In the genomic region with DNA sequence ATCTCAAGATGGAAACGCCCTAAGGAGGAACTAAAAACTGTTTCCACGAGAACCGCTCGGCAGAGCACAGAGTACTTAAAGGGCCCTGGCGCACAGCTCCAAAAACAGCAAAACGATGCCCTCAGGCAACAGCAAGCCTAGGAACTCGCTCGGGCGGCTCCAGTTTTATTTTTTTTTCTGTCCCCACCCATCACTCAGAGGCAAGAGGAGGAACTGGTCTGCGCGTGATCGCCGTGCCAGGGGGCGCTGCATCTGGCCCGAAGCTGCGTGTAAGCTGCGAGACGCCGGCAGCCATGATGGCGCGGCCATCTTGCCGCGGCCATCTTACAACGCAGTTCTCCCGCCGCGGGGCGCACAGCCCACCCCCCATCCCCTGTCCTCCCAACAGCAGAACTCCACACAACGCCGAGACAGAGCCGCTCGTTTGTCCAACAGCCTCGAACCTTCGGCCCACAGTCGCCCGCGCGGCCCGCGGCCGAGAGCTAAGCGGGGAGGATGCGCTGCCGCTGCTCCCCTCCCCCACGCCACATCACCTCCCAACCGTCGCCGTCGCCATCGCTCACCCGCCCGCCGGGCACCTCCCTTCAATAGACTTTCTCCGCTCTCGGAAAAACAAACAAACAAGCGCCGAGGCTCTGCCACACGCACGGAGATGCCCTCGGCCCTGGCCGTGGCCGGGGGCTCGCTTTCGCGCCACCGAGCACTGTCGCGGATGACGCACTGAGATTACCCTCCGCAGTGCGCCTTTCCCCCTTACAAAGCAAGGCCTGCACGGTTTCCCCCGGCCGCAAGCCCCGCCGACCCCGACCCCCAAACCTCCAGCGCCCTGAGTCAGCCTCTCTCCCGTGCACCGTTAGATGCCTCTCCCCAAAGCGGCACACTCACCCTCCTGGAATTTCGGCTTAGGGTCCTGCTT, we compare ENCODE assay signal across 8 mouse cellular contexts. TPM values are rescaled to one million over a fixed set of nuclear protein-coding genes. Genes with fewer than 3 reads are reported as not detected.
DNase-seq lines count a peak whose midpoint lies in the region; ATAC-seq and TF ChIP-seq lines count a peak whose summit lies in the region.

No protein-coding gene starts in this region.

- intact Hi-C loops in heart, postnatal 36 days (cut with DNase I): loop anchor here (10.0 kb wide), 1 partner anchor 409 kb away; a partner anchor contains a TSS

- peak overlapping the region; percentile 70 to 99 for H3K4me3 ChIP-seq in ES-E14 (ENCODE audit: insufficient read depth in 1 of 2, low read depth in 1 of 2, low read length in 2 of 2, poor library complexity in 1 of 2, severe bottlenecking in 1 of 2)
- H3K4me3 ChIP-seq in forebrain, embryonic 16.5 days (replicated peaks; ENCODE audit: low read length): peak overlapping the region; percentile 95
- peak overlapping the region; percentile 95 for H3K4me3 ChIP-seq in lung, embryonic 15.5 days

- ATAC-seq in forebrain, embryonic 16.5 days: peak; percentile 63
- ATAC-seq in lung, embryonic 15.5 days (ENCODE audit: borderline replicate concordance, extremely low read depth, low FRiP score, low TSS enrichment): peak; percentile 82

- peak overlapping the region; percentile 100 for H3K9ac ChIP-seq in ES-E14 (ENCODE audit: insufficient read depth, low read depth, low read length, poor library complexity, severe bottlenecking)
- H3K9ac ChIP-seq in forebrain, embryonic 16.5 days (replicated peaks; ENCODE audit: low read depth, low read length): peak overlapping the region; percentile 94
- peak overlapping the region; percentile 99 for H3K9ac ChIP-seq in lung, embryonic 15.5 days

- DNase-seq in ES-E14 (ENCODE audit: low read depth, low spot score): peak; percentile 93
- peak; percentile 87 to 89 for DNase-seq in cerebellum, adult 18-20 months
- peak; percentile 89 to 92 for DNase-seq in heart, postnatal 36 days
- peak; percentile 88 to 90 for DNase-seq in layer of hippocampus, adult 8-10 months (ENCODE audit: low spot score in 2 of 2)
- DNase-seq in ovary, adult 18-20 months (ENCODE audit: low spot score): peak; percentile 85
- peak; percentile 90 for DNase-seq in thymus, postnatal 0 days (ENCODE audit: low spot score)

- peak overlapping the region; percentile 93 for H3K27ac ChIP-seq in ES-E14 (ENCODE audit: insufficient read depth, low read depth, low read length, poor library complexity, severe bottlenecking)
- peak overlapping the region; percentile 99 for H3K27ac ChIP-seq in forebrain, embryonic 16.5 days (ENCODE audit: low read length)
- H3K27ac ChIP-seq in lung, embryonic 15.5 days: peak overlapping the region; percentile 99

- no peaks in the 10 kb centered on the region for H3K9me3 ChIP-seq in ES-E14 (ENCODE audit: control insufficient read depth, insufficient read depth, low read depth, low read length)
- no peaks in the 10 kb centered on the region for H3K9me3 ChIP-seq in forebrain, embryonic 16.5 days (ENCODE audit: control insufficient read depth, low read length)
- no peaks in the 10 kb centered on the region for H3K9me3 ChIP-seq in lung, embryonic 15.5 days

- peaks cover 3% of the 10 kb centered on the region; the same call in 1 of the 2 replicates for H3K36me3 ChIP-seq in ES-E14 (ENCODE audit: control insufficient read depth, insufficient read depth, low read length, poor library complexity, severe bottlenecking)
- H3K36me3 ChIP-seq in forebrain, embryonic 16.5 days (ENCODE audit: control insufficient read depth, insufficient read depth): no peaks in the 10 kb centered on the region
- H3K36me3 ChIP-seq in lung, embryonic 15.5 days: peaks cover 7% of the 10 kb centered on the region; the same call in 1 of the 2 replicates

- in situ Hi-C loops in ES-E14 (cut with MboI; ENCODE audit: low sequenced_read_pairs in 2 of 2, unreplicated experiment in 2 of 2): no loop called here

- H3K4me2 ChIP-seq in forebrain, embryonic 16.5 days (ENCODE audit: low read length): peak overlapping the region; percentile 76
- peak overlapping the region; percentile 64 for H3K4me2 ChIP-seq in lung, embryonic 15.5 days

- under 1% methylated on average over 82 of the region's 82 CpGs for WGBS in forebrain, embryonic 16.5 days
- under 1% methylated on average over 81 of the region's 82 CpGs for WGBS in lung, embryonic 15.5 days

- H3K4me1 ChIP-seq in ES-E14 (ENCODE audit: control insufficient read depth in 2 of 2, insufficient read depth in 2 of 2, low read length in 2 of 2, poor library complexity in 1 of 2): peaks cover 2 to 6% of the 10 kb centered on the region in 2 experiments; a peak in 1 of 4 replicates
- H3K4me1 ChIP-seq in forebrain, embryonic 16.5 days (replicated peaks; ENCODE audit: control insufficient read depth, insufficient read depth, low read length): peaks cover 27% of the 10 kb centered on the region
- peaks cover 30% of the 10 kb centered on the region for H3K4me1 ChIP-seq in lung, embryonic 15.5 days

- H3K27me3 ChIP-seq in forebrain, embryonic 16.5 days (replicated peaks; ENCODE audit: control insufficient read depth, insufficient read depth, low read length): no peaks in the 10 kb centered on the region
- peaks cover 7% of the 10 kb centered on the region; the same call in 1 of the 2 replicates for H3K27me3 ChIP-seq in lung, embryonic 15.5 days

TF ChIP-seq in ES-E14, 5 proteins besides CTCF, POLR2A, EP300 and RAD21:
- 0 out of 2 replicates have a peak, but pooled peaks have one; percentile 7 for TF ChIP-seq MAFK (IDR thresholded peaks at IDR 0.05; ENCODE audit: insufficient read depth, low read depth, low read length)
- TF ChIP-seq HCFC1 (IDR thresholded peaks at IDR 0.05; ENCODE audit: borderline replicate concordance, insufficient read depth, low read length): peak; percentile 76; the same call in 1 of the 2 replicates
- no peak; the same call in 1 of the 2 replicates for TF ChIP-seq CHD2 (IDR thresholded peaks at IDR 0.05; ENCODE audit: low read depth, low read length)
- TF ChIP-seq ZC3H11A (IDR thresholded peaks at IDR 0.05; ENCODE audit: borderline replicate concordance, low read depth, low read length): no peak
- peak; percentile 92 for TF ChIP-seq ZNF384 (IDR thresholded peaks at IDR 0.05; ENCODE audit: low read depth, low read length)
TF ChIP-seq in ES-E14: peak in this region for 3.

RNA-seq across cellular contexts. Expression of a gene that starts 0.7 kb away (rescaled TPM):
- total RNA-seq in ES-E14 (2012; rRNA removed): 139 and 201 TPM in 2 replicates
- 520 and 524 TPM in 2 replicates for polyA plus RNA-seq in forebrain, embryonic 16.5 days (2015; fragmentation: Nextera tagmentation; extraction: Ambion mirVana)
- 100 to 1,000 TPM; 254 to 268 TPM for total RNA-seq in heart, postnatal 36 days (2021)
- total RNA-seq in layer of hippocampus, adult 8-10 months (2022): 100 to 1,000 TPM; 417 to 460 (median 434) TPM
- polyA plus RNA-seq in lung, embryonic 15.5 days (2015; fragmentation: Nextera tagmentation; extraction: Ambion mirVana): 397 and 406 TPM in 2 replicates
- 323 and 332 TPM in 2 replicates for polyA plus RNA-seq in thymus, postnatal 0 days (2015; fragmentation: Nextera tagmentation; extraction: Ambion mirVana)

RNA-seq across cellular contexts. Expression of a gene that starts 49.0 kb away (rescaled TPM):
- total RNA-seq in ES-E14 (2012; rRNA removed): 9.5 and 11.7 TPM in 2 replicates
- 14.0 and 14.1 TPM in 2 replicates for polyA plus RNA-seq in forebrain, embryonic 16.5 days (2015; fragmentation: Nextera tagmentation; extraction: Ambion mirVana)
- 10 to 100 TPM; 14.4 to 17.7 TPM for total RNA-seq in heart, postnatal 36 days (2021)
- under 1 TPM; 0.31 to 0.81 (median 0.42) TPM for total RNA-seq in layer of hippocampus, adult 8-10 months (2022)
- 20.9 and 21.5 TPM in 2 replicates for polyA plus RNA-seq in lung, embryonic 15.5 days (2015; fragmentation: Nextera tagmentation; extraction: Ambion mirVana)
- polyA plus RNA-seq in thymus, postnatal 0 days (2015; fragmentation: Nextera tagmentation; extraction: Ambion mirVana): 0.35 and 0.40 TPM in 2 replicates

RNA-seq across cellular contexts. Expression of a gene that starts 60.0 kb away (rescaled TPM):
- total RNA-seq in ES-E14 (2012; rRNA removed): 3.3 and 5.4 TPM in 2 replicates
- polyA plus RNA-seq in forebrain, embryonic 16.5 days (2015; fragmentation: Nextera tagmentation; extraction: Ambion mirVana): 18.9 and 28.1 TPM in 2 replicates
- 10 to 100 TPM; 56.0 to 58.4 TPM for total RNA-seq in heart, postnatal 36 days (2021)
- 10 to 100 TPM; 11.7 to 56.6 (median 34.5) TPM for total RNA-seq in layer of hippocampus, adult 8-10 months (2022)
- polyA plus RNA-seq in lung, embryonic 15.5 days (2015; fragmentation: Nextera tagmentation; extraction: Ambion mirVana): 410 and 503 TPM in 2 replicates
- polyA plus RNA-seq in thymus, postnatal 0 days (2015; fragmentation: Nextera tagmentation; extraction: Ambion mirVana): 65.4 and 66.0 TPM in 2 replicates

Comparison
In these comparisons a context has a peak if more than half of its experiments do, and no peak if none do; other contexts are left out.
1. Peak in every context shown above with its lines: DNase-seq, ATAC-seq, H3K4me3 ChIP-seq and H3K27ac ChIP-seq.